Mouse (Mus musculus) intestine, postnatal 0 days (tissue): ENCODE measurements around the gene Gpx1. TPM values are rescaled to one million over a fixed set of nuclear protein-coding genes. Genes with fewer than 3 reads are reported as not detected.
"Not testable (repeated sequence)": the region's sequence is repeated elsewhere in the genome, so short reads cannot be mapped to it uniquely, and the experiment has no call there.

Experiments
- ATAC-seq: fragments of 200-750 bp; cut with Nextera tagmentation; 2 replicates; pipeline ENCODE4 v1.8.0; 2017; ENCODE audit warnings: mild to moderate bottlenecking, moderate TSS enrichment, moderate library complexity
- H3K27ac ChIP-seq: fragments of 300-500 bp; sonication (generic); 2 replicates; pipeline ENCODE4 v1.5.1; 2014; ENCODE audit warnings: mild to moderate bottlenecking, low read depth, low read length, moderate library complexity
- H3K27me3 ChIP-seq: fragments of 300-500 bp; sonication (generic); replicated peaks from 2 replicates; pipeline ENCODE4 v1.6.1; 2014; ENCODE audit warnings: low read length, mixed read lengths; ENCODE audit not compliant: control insufficient read depth, insufficient read depth
- H3K36me3 ChIP-seq: fragments of 300-500 bp; sonication (generic); 2 replicates; pipeline ENCODE4 v1.6.1; 2014; ENCODE audit warnings: mild to moderate bottlenecking, moderate library complexity; ENCODE audit not compliant: control insufficient read depth, insufficient read depth
- H3K4me1 ChIP-seq: fragments of 300-500 bp; sonication (generic); replicated peaks from 2 replicates; pipeline ENCODE4 v1.6.1; 2014; ENCODE audit warnings: antibody characterized with exemption, low read length, mixed read lengths; ENCODE audit not compliant: control insufficient read depth, insufficient read depth
- H3K4me2 ChIP-seq: fragments of 300-500 bp; sonication (generic); replicated peaks from 2 replicates; pipeline ENCODE4 v1.6.1; 2014; ENCODE audit warnings: low read depth, mild to moderate bottlenecking, moderate library complexity
- H3K4me3 ChIP-seq: fragments of 300-500 bp; sonication (generic); 2 replicates; pipeline ENCODE4 v1.5.1; 2014; ENCODE audit warnings: low read depth, low read length
- H3K9ac ChIP-seq: fragments of 300-500 bp; sonication (generic); 2 replicates; pipeline ENCODE4 v1.6.1; 2014; ENCODE audit warnings: mild to moderate bottlenecking, low read depth, low read length
- H3K9me3 ChIP-seq: fragments of 300-500 bp; sonication (generic); 2 replicates; pipeline ENCODE4 v1.6.1; 2016; ENCODE audit warnings: mixed run types; ENCODE audit not compliant: control insufficient read depth
- CTCF ChIP-seq: sonication (generic); IDR thresholded peaks from 2 replicates; pipeline ENCODE4 v1.5.1; 2016; ENCODE audit warnings: low read depth, mild to moderate bottlenecking, control low read depth, antibody characterized with exemption, moderate library complexity
- WGBS: fragments of 180-500 bp; shearing (Covaris S2); extraction: QIAGEN DNeasy Blood & Tissue Kit; methylation state at CpG from one replicate; pipeline ENCODE4 v1.1.7; 2014; 5-methylcytosine and 5-hydroxymethylcytosine counted together
- polyA plus RNA-seq: library from polyadenylated mRNA; unstranded; fragments of >200 nt; fragmentation: Nextera tagmentation; extraction: Ambion mirVana; gene quantifications from 2 replicates; pipeline ENCODE4 v1.2.1, GENCODE M21; 2015

Gene Gpx1
- polyA plus RNA-seq, 1 experiment from 2014 or later, result 997 TPM

GRCm38 (mm10) chr9:108308141-108308540, 30.6 kb upstream of the Gpx1 start:
- 16% methylated on average over 2 of the region's 2 CpGs for WGBS
- H3K4me3 ChIP-seq, result peak overlapping the region; percentile 72
- ATAC-seq, result no peak
- peaks cover 4% of the 10 kb centered on the region for H3K36me3 ChIP-seq
- H3K9me3 ChIP-seq, result no peaks in the 10 kb centered on the region
- no peak overlapping the region for H3K27ac ChIP-seq
- H3K4me2 ChIP-seq, result peak overlapping the region; percentile 65
- H3K9ac ChIP-seq, result 0 out of 2 replicates have a peak overlapping the region, but pooled peaks have one; percentile 17
- peaks cover 5% of the 10 kb centered on the region; the same call in 1 of the 2 replicates for H3K4me1 ChIP-seq
- TF ChIP-seq CTCF, result no peak
- H3K27me3 ChIP-seq, result no peaks in the 10 kb centered on the region

- no peaks in the 10 kb centered on the region for H3K27me3 ChIP-seq
- no peak overlapping the region for H3K9ac ChIP-seq
- peak; percentile 55 for TF ChIP-seq CTCF
- H3K9me3 ChIP-seq, result no peaks in the 10 kb centered on the region
- peaks cover 11% of the 10 kb centered on the region for H3K36me3 ChIP-seq
- ATAC-seq, result no peak
- 94% methylated on average over 3 of the region's 3 CpGs for WGBS
- no peak overlapping the region for H3K27ac ChIP-seq
- H3K4me2 ChIP-seq, result no peak overlapping the region
- no peaks in the 10 kb centered on the region; the same call in 1 of the 2 replicates for H3K4me1 ChIP-seq
- H3K4me3 ChIP-seq, result no peak overlapping the region
These were observed 21.1 kb upstream of the Gpx1 start for GRCm38 (mm10) chr9:108317572-108317971.

- ATAC-seq, result no peak
- no peak overlapping the region for H3K4me3 ChIP-seq
- 79% methylated on average over 2 of the region's 2 CpGs for WGBS
- peaks cover 11% of the 10 kb centered on the region for H3K36me3 ChIP-seq
- no peaks in the 10 kb centered on the region; the same call in 1 of the 2 replicates for H3K4me1 ChIP-seq
- H3K9ac ChIP-seq, result no peak overlapping the region
- no peaks in the 10 kb centered on the region for H3K27me3 ChIP-seq
- H3K4me2 ChIP-seq, result no peak overlapping the region
- TF ChIP-seq CTCF, result no peak
- no peaks in the 10 kb centered on the region for H3K9me3 ChIP-seq
- no peak overlapping the region for H3K27ac ChIP-seq
These were observed 20.2 kb upstream of the Gpx1 start for GRCm38 (mm10) chr9:108318462-108318861.

- H3K9ac ChIP-seq, H3K4me1 ChIP-seq, H3K27me3 ChIP-seq, H3K4me2 ChIP-seq, ATAC-seq, H3K9me3 ChIP-seq, H3K36me3 ChIP-seq, H3K4me3 ChIP-seq, H3K27ac ChIP-seq: not testable (repeated sequence)
- TF ChIP-seq CTCF, result peak; percentile 34
- 91% methylated on average over 7 of the region's 7 CpGs for WGBS
These were observed 16.6 kb upstream of the Gpx1 start for GRCm38 (mm10) chr9:108322054-108322453.

- no peaks in the 10 kb centered on the region for H3K27me3 ChIP-seq
- H3K9ac ChIP-seq, result no peak overlapping the region
- H3K4me3 ChIP-seq, result no peak overlapping the region
- TF ChIP-seq CTCF, result no peak
- 82% methylated on average over 1 of the region's 1 CpGs for WGBS
- ATAC-seq, result no peak
- H3K4me1 ChIP-seq, result no peaks in the 10 kb centered on the region; the same call in 1 of the 2 replicates
- no peak overlapping the region for H3K4me2 ChIP-seq
- H3K36me3 ChIP-seq, result peaks cover 25% of the 10 kb centered on the region
- no peaks in the 10 kb centered on the region for H3K9me3 ChIP-seq
- H3K27ac ChIP-seq, result no peak overlapping the region
These were observed 13.9 kb upstream of the Gpx1 start for GRCm38 (mm10) chr9:108324784-108325183.

- no peak overlapping the region for H3K27ac ChIP-seq
- H3K9ac ChIP-seq, result no peak overlapping the region
- peaks cover 34% of the 10 kb centered on the region for H3K36me3 ChIP-seq
- H3K9me3 ChIP-seq, result no peaks in the 10 kb centered on the region
- 88% methylated on average over 2 of the region's 2 CpGs for WGBS
- no peak for TF ChIP-seq CTCF
- ATAC-seq, result no peak
- H3K4me2 ChIP-seq, result no peak overlapping the region
- no peaks in the 10 kb centered on the region for H3K27me3 ChIP-seq
- H3K4me1 ChIP-seq, result no peaks in the 10 kb centered on the region; the same call in 1 of the 2 replicates
- no peak overlapping the region for H3K4me3 ChIP-seq
These were observed 12.9 kb upstream of the Gpx1 start for GRCm38 (mm10) chr9:108325811-108326210.
